Comparison of ENCODE assay signal across 10 mouse cellular contexts in the genomic region with DNA sequence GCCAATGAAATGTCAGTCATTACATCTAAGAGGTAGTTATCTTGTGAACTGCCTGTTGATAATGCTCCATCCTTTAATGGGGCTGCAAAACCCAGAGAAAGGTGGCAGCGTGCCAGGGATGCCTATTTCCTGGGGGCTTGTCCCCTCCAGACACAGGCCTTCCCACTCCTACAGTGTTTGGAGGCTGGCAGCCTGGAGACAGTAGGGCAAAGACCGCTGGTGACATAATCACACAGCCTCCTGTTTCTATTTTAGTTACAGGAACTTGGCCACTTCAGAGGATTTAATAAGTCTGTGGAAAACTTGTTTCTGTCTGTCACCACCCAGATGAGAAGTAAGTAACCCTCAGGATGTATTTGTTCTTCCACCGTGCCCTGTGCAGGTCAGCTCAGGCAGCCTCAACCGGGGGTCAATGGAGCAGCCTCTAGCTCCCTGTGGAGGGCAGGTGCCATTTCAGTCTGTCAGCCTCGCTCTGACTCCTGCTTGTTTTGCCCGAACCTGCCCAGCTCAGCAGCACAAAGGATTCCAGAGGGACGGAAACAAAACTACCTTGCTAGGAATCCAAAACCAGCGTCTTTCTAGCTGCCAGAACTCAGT. TPM values are rescaled to one million over a fixed set of nuclear protein-coding genes. Genes with fewer than 3 reads are reported as not detected.
DNase-seq lines count a peak whose midpoint lies in the region; ATAC-seq and TF ChIP-seq lines count a peak whose summit lies in the region.
"Not testable (repeated sequence)": the region's sequence is repeated elsewhere in the genome, so short reads cannot be mapped to it uniquely, and the experiment has no call there.
"Had no signal": no experiment of that assay in that cellular context is flagged by ENCODE, and none has a peak within 500 bp of the region (broad histone marks: within the 10 kb centered on the region; RNA-seq: fewer than 3 reads in every experiment).

No protein-coding gene starts in this region.

- not testable (repeated sequence) for H3K4me1 ChIP-seq in embryonic facial prominence, embryonic 14.5 days (ENCODE audit: control insufficient read depth, insufficient read depth, low read length); forebrain, embryonic 16.5 days (replicated peaks; ENCODE audit: control insufficient read depth, insufficient read depth, low read length); heart, embryonic 14.5 days (ENCODE audit: control insufficient read depth in 2 of 2, insufficient read depth in 2 of 2, low read length in 2 of 2); hindbrain, embryonic 12.5 days; hindbrain, postnatal 0 days (ENCODE audit: insufficient read depth, low read length); lung, embryonic 14.5 days (ENCODE audit: insufficient read depth); midbrain, embryonic 13.5 days (replicated peaks); neural tube, embryonic 14.5 days (ENCODE audit: control insufficient read depth, insufficient read depth, low read length)

- H3K9ac ChIP-seq in embryonic facial prominence, embryonic 14.5 days (ENCODE audit: low read depth, low read length); forebrain, embryonic 16.5 days (replicated peaks; ENCODE audit: low read depth, low read length); heart, embryonic 14.5 days (ENCODE audit: low read length); hindbrain, embryonic 12.5 days; hindbrain, postnatal 0 days (replicated peaks; ENCODE audit: low read length); lung, embryonic 14.5 days; midbrain, embryonic 13.5 days (replicated peaks); neural tube, embryonic 14.5 days (replicated peaks; ENCODE audit: low read depth, low read length): not testable (repeated sequence)

- not testable (repeated sequence) for H3K27me3 ChIP-seq in embryonic facial prominence, embryonic 14.5 days (replicated peaks; ENCODE audit: control insufficient read depth, insufficient read depth, low read length); forebrain, embryonic 16.5 days (replicated peaks; ENCODE audit: control insufficient read depth, insufficient read depth, low read length); heart, embryonic 14.5 days (ENCODE audit: control insufficient read depth, insufficient read depth, low read length); hindbrain, embryonic 12.5 days; hindbrain, postnatal 0 days (ENCODE audit: insufficient read depth, low read length); lung, embryonic 14.5 days (ENCODE audit: insufficient read depth, low read length); midbrain, embryonic 13.5 days; neural tube, embryonic 14.5 days (ENCODE audit: control insufficient read depth, insufficient read depth, low read length)

- DNase-seq in embryonic facial prominence, embryonic 14.5 days (ENCODE audit: low spot score); hindbrain, postnatal 0 days (ENCODE audit: low spot score); lung, embryonic 14.5 days: not testable (repeated sequence)

- not testable (repeated sequence) for H3K4me2 ChIP-seq in embryonic facial prominence, embryonic 14.5 days (ENCODE audit: low read depth, low read length); forebrain, embryonic 16.5 days (ENCODE audit: low read length); heart, embryonic 14.5 days (ENCODE audit: low read length); hindbrain, embryonic 12.5 days (replicated peaks); hindbrain, postnatal 0 days (ENCODE audit: low read depth, low read length); lung, embryonic 14.5 days; midbrain, embryonic 13.5 days (replicated peaks); neural tube, embryonic 14.5 days (ENCODE audit: low read depth, low read length)

- not testable (repeated sequence) for H3K27ac ChIP-seq in embryonic facial prominence, embryonic 14.5 days (replicated peaks; ENCODE audit: low read depth, low read length); forebrain, embryonic 16.5 days (ENCODE audit: low read length); heart, embryonic 14.5 days (replicated peaks in 1 of 2; ENCODE audit: control insufficient read depth in 1 of 2, insufficient read depth in 1 of 2, low read depth in 2 of 2, low read length in 2 of 2); hindbrain, embryonic 12.5 days; hindbrain, postnatal 0 days; lung, embryonic 14.5 days (ENCODE audit: low read depth); midbrain, embryonic 13.5 days; neural tube, embryonic 14.5 days (ENCODE audit: low read depth, low read length)

- H3K36me3 ChIP-seq in embryonic facial prominence, embryonic 14.5 days (ENCODE audit: control insufficient read depth, insufficient read depth, low read length); forebrain, embryonic 16.5 days (ENCODE audit: control insufficient read depth, insufficient read depth); heart, embryonic 14.5 days (ENCODE audit: control insufficient read depth, insufficient read depth, low read length); hindbrain, embryonic 12.5 days; hindbrain, postnatal 0 days (ENCODE audit: insufficient read depth, low read length); lung, embryonic 14.5 days (ENCODE audit: insufficient read depth); midbrain, embryonic 13.5 days; neural tube, embryonic 14.5 days (ENCODE audit: control insufficient read depth, insufficient read depth, low read length): not testable (repeated sequence)

- H3K4me3 ChIP-seq in embryonic facial prominence, embryonic 14.5 days (ENCODE audit: low read depth, low read length); forebrain, embryonic 16.5 days (replicated peaks; ENCODE audit: low read length); heart, embryonic 14.5 days (ENCODE audit: control insufficient read depth in 1 of 2, insufficient read depth in 1 of 2, low read depth in 1 of 2, low read length in 2 of 2); hindbrain, embryonic 12.5 days; hindbrain, postnatal 0 days (ENCODE audit: low read length); lung, embryonic 14.5 days (ENCODE audit: low read depth, low read length); midbrain, embryonic 13.5 days (replicated peaks); neural tube, embryonic 14.5 days (ENCODE audit: low read depth, low read length): not testable (repeated sequence)

- not testable (repeated sequence) for TF ChIP-seq CTCF in hindbrain, postnatal 0 days (IDR thresholded peaks at IDR 0.05; ENCODE audit: low read depth); lung, embryonic 14.5 days (IDR thresholded peaks at IDR 0.05; ENCODE audit: low read depth)

- not testable (repeated sequence) for H3K9me3 ChIP-seq in embryonic facial prominence, embryonic 14.5 days (ENCODE audit: control insufficient read depth, low read length); forebrain, embryonic 16.5 days (ENCODE audit: control insufficient read depth, low read length); heart, embryonic 14.5 days (ENCODE audit: control insufficient read depth, low read length); hindbrain, embryonic 12.5 days (replicated peaks); hindbrain, postnatal 0 days (ENCODE audit: low read length); lung, embryonic 14.5 days (ENCODE audit: low read depth, low read length); midbrain, embryonic 13.5 days; neural tube, embryonic 14.5 days (ENCODE audit: control insufficient read depth, low read length)

- 0 out of 2 replicates have a peak, but pooled peaks have one; percentile 48 for ATAC-seq in embryonic facial prominence, embryonic 14.5 days (ENCODE audit: low read depth)
- peak; percentile 57 for ATAC-seq in forebrain, embryonic 16.5 days
- ATAC-seq in heart, embryonic 14.5 days (ENCODE audit: insufficient number of reproducible peaks, insufficient read depth, low FRiP score, low read depth): peak; percentile 54; the same call in 1 of the 2 replicates
- 0 out of 2 replicates have a peak, but pooled peaks have one; percentile 13 for ATAC-seq in hindbrain, embryonic 12.5 days (ENCODE audit: low FRiP score)
- ATAC-seq in hindbrain, postnatal 0 days: peak; percentile 35; the same call in 1 of the 2 replicates
- peak; percentile 53; the same call in 1 of the 2 replicates for ATAC-seq in lung, embryonic 14.5 days (ENCODE audit: insufficient read depth)
- ATAC-seq in midbrain, embryonic 13.5 days: 0 out of 2 replicates have a peak, but pooled peaks have one; percentile 30
- ATAC-seq in neural tube, embryonic 14.5 days (ENCODE audit: low read depth): 0 out of 2 replicates have a peak, but pooled peaks have one; percentile 27

- 10% methylated on average over 2 of the region's 8 CpGs for WGBS in embryonic facial prominence, embryonic 14.5 days
- WGBS in forebrain, embryonic 16.5 days: 26% methylated on average over 2 of the region's 8 CpGs
- WGBS in heart, embryonic 14.5 days: 0% methylated on average over 1 of the region's 8 CpGs
- WGBS in hindbrain, embryonic 12.5 days: 47% methylated on average over 2 of the region's 8 CpGs
- 17% methylated on average over 2 of the region's 8 CpGs for WGBS in hindbrain, postnatal 0 days
- 41% methylated on average over 2 of the region's 8 CpGs for WGBS in lung, embryonic 14.5 days
- WGBS in midbrain, embryonic 13.5 days: 57% methylated on average over 1 of the region's 8 CpGs
- WGBS in neural tube, embryonic 14.5 days: 59% methylated on average over 2 of the region's 8 CpGs

RNA-seq across cellular contexts. Expression of gene Sytl3, which starts 43.8 kb away (rescaled TPM):
- 0.43 and 0.70 TPM in 2 replicates for polyA plus RNA-seq in embryonic facial prominence, embryonic 14.5 days (2014; fragmentation: Nextera tagmentation; extraction: Ambion mirVana)
- polyA plus RNA-seq in forebrain, embryonic 16.5 days (2015; fragmentation: Nextera tagmentation; extraction: Ambion mirVana): 0.22 and 0.30 TPM in 2 replicates
- 0.30 TPM in 1 of 2 replicates, not detected in the other for polyA plus RNA-seq in heart, embryonic 14.5 days (2014; fragmentation: Nextera tagmentation; extraction: Ambion mirVana)
- polyA plus RNA-seq in hindbrain, embryonic 12.5 days (2016; fragmentation: Nextera tagmentation; extraction: Ambion mirVana): 0.46 TPM in 1 of 2 replicates, not detected in the other
- 0.32 and 0.42 TPM in 2 replicates for total RNA-seq in hindbrain, postnatal 0 days (2014; rRNA removed)
- 0.73 and 0.79 TPM in 2 replicates for polyA plus RNA-seq in hindbrain, postnatal 0 days (2015; fragmentation: Nextera tagmentation; extraction: Ambion mirVana)
- polyA plus RNA-seq in lung, embryonic 14.5 days (2014; fragmentation: Nextera tagmentation; extraction: Ambion mirVana): 0.13 and 0.26 TPM in 2 replicates
- polyA plus RNA-seq in midbrain, embryonic 13.5 days (2015; fragmentation: Nextera tagmentation; extraction: Ambion mirVana): 0.22 and 0.35 TPM in 2 replicates
- polyA plus RNA-seq in neural tube, embryonic 14.5 days (2014; fragmentation: Nextera tagmentation; extraction: Ambion mirVana): 0.79 and 1.1 TPM in 2 replicates
- polyA plus RNA-seq: adrenal gland, adult 2 months; heart, embryonic 12.5 days had no signal

RNA-seq across cellular contexts. Expression of gene Dynlt1f, which starts 47.0 kb away (rescaled TPM):
- polyA plus RNA-seq in embryonic facial prominence, embryonic 14.5 days (2014; fragmentation: Nextera tagmentation; extraction: Ambion mirVana): 254 and 264 TPM in 2 replicates
- polyA plus RNA-seq in forebrain, embryonic 16.5 days (2015; fragmentation: Nextera tagmentation; extraction: Ambion mirVana): 201 and 206 TPM in 2 replicates
- 241 and 265 TPM in 2 replicates for polyA plus RNA-seq in heart, embryonic 14.5 days (2014; fragmentation: Nextera tagmentation; extraction: Ambion mirVana)
- 272 and 308 TPM in 2 replicates for polyA plus RNA-seq in hindbrain, embryonic 12.5 days (2016; fragmentation: Nextera tagmentation; extraction: Ambion mirVana)
- total RNA-seq in hindbrain, postnatal 0 days (2014; rRNA removed): 108 and 138 TPM in 2 replicates
- polyA plus RNA-seq in hindbrain, postnatal 0 days (2015; fragmentation: Nextera tagmentation; extraction: Ambion mirVana): 294 and 303 TPM in 2 replicates
- 317 and 324 TPM in 2 replicates for polyA plus RNA-seq in lung, embryonic 14.5 days (2014; fragmentation: Nextera tagmentation; extraction: Ambion mirVana)
- polyA plus RNA-seq in midbrain, embryonic 13.5 days (2015; fragmentation: Nextera tagmentation; extraction: Ambion mirVana): 334 and 365 TPM in 2 replicates
- polyA plus RNA-seq in neural tube, embryonic 14.5 days (2014; fragmentation: Nextera tagmentation; extraction: Ambion mirVana): 361 and 367 TPM in 2 replicates
